ENCODE assay signal across 13 mouse cellular contexts in genomic region chr1:119074910-119075309, GRCm38 (mm10). TPM values are rescaled to one million over a fixed set of nuclear protein-coding genes. Genes with fewer than 3 reads are reported as not detected.
DNase-seq lines count a peak whose midpoint lies in the region; ATAC-seq and TF ChIP-seq lines count a peak whose summit lies in the region.
"Had no signal": no experiment of that assay in that cellular context is flagged by ENCODE, and none has a peak within 500 bp of the region (broad histone marks: within the 10 kb centered on the region; RNA-seq: fewer than 3 reads in every experiment).

No protein-coding gene starts in this region.

- no peak overlapping the region for H3K4me3 ChIP-seq in left cerebral cortex, adult 2 months
- no peak overlapping the region for H3K4me3 ChIP-seq in stomach, postnatal 0 days (ENCODE audit: low read depth, low read length)
- H3K4me3 ChIP-seq in hindbrain, embryonic 14.5 days (replicated peaks; ENCODE audit: low read length), result no peak overlapping the region
- H3K4me3 ChIP-seq: embryonic facial prominence, embryonic 12.5 days; hindbrain, embryonic 13.5 days; megakaryocyte, embryonic 14.5 days; myocyte had no signal

- H3K4me2 ChIP-seq in stomach, postnatal 0 days (replicated peaks; ENCODE audit: low read depth), result no peak overlapping the region
- H3K4me2 ChIP-seq in hindbrain, embryonic 14.5 days (replicated peaks), result no peak overlapping the region
- H3K4me2 ChIP-seq: embryonic facial prominence, embryonic 12.5 days; hindbrain, embryonic 13.5 days had no signal

- peak; percentile 47 for ATAC-seq in stomach, postnatal 0 days (ENCODE audit: low FRiP score, low TSS enrichment)
- ATAC-seq in hindbrain, embryonic 14.5 days (ENCODE audit: low FRiP score), result no peak

- peak; percentile 12 for TF ChIP-seq CTCF in left cerebral cortex, adult 2 months (IDR thresholded peaks at IDR 0.05)
- TF ChIP-seq CTCF in stomach, postnatal 0 days (IDR thresholded peaks at IDR 0.05; ENCODE audit: low read depth), result peak; percentile 60

- 59% methylated on average over 6 of the region's 6 CpGs for WGBS in stomach, postnatal 0 days
- 67% methylated on average over 6 of the region's 6 CpGs for WGBS in hindbrain, embryonic 14.5 days

- no peaks in the 10 kb centered on the region for H3K4me1 ChIP-seq in stomach, postnatal 0 days (replicated peaks; ENCODE audit: control insufficient read depth, insufficient read depth)
- no peaks in the 10 kb centered on the region for H3K4me1 ChIP-seq in hindbrain, embryonic 14.5 days (replicated peaks; ENCODE audit: control insufficient read depth, insufficient read depth, low read length)
- H3K4me1 ChIP-seq: embryonic facial prominence, embryonic 12.5 days; hindbrain, embryonic 13.5 days; megakaryocyte, embryonic 14.5 days had no signal

- no peaks in the 10 kb centered on the region for H3K9me3 ChIP-seq in stomach, postnatal 0 days (ENCODE audit: control insufficient read depth, low read length)
- no peaks in the 10 kb centered on the region for H3K9me3 ChIP-seq in hindbrain, embryonic 14.5 days (ENCODE audit: control insufficient read depth, low read length)
- H3K9me3 ChIP-seq: embryonic facial prominence, embryonic 12.5 days; hindbrain, embryonic 13.5 days; megakaryocyte, embryonic 14.5 days had no signal

- TF ChIP-seq EP300 in stomach, postnatal 0 days (optimal IDR thresholded peaks at IDR 0.05), result no peak

- H3K36me3 ChIP-seq in stomach, postnatal 0 days (ENCODE audit: control insufficient read depth, insufficient read depth, low read length), result no peaks in the 10 kb centered on the region
- H3K36me3 ChIP-seq in hindbrain, embryonic 14.5 days (replicated peaks; ENCODE audit: control insufficient read depth, insufficient read depth), result no peaks in the 10 kb centered on the region
- H3K36me3 ChIP-seq: embryonic facial prominence, embryonic 12.5 days; hindbrain, embryonic 13.5 days had no signal

- no peak for DNase-seq in left cerebral cortex, adult 2 months (ENCODE audit: extremely low spot score in 1 of 2, low spot score in 2 of 2)
- no peak for DNase-seq in left cerebral cortex, postnatal 4 days
- DNase-seq in thymus, postnatal 14 days, result peak; percentile 19
- DNase-seq in thymus, postnatal 36 days, result no peak
- peak; percentile 97 for DNase-seq in R1 (ENCODE audit: low read depth, low spot score)
- no peak for DNase-seq in stomach, postnatal 0 days (ENCODE audit: low spot score)
- DNase-seq in hindbrain, embryonic 14.5 days (ENCODE audit: low spot score), result no peak
- DNase-seq: cerebellum, adult 8-10 months had no signal

- H3K27me3 ChIP-seq in stomach, postnatal 0 days (ENCODE audit: control insufficient read depth, insufficient read depth, low read length), result no peaks in the 10 kb centered on the region
- H3K27me3 ChIP-seq in hindbrain, embryonic 14.5 days (ENCODE audit: control insufficient read depth, insufficient read depth, low read length), result peaks cover 8% of the 10 kb centered on the region; the same call in 1 of the 2 replicates

- no peak overlapping the region for H3K27ac ChIP-seq in left cerebral cortex, adult 2 months
- H3K27ac ChIP-seq in stomach, postnatal 0 days (replicated peaks), result no peak overlapping the region
- H3K27ac ChIP-seq in hindbrain, embryonic 14.5 days, result no peak overlapping the region
- H3K27ac ChIP-seq: embryonic facial prominence, embryonic 12.5 days; hindbrain, embryonic 13.5 days had no signal

- H3K9ac ChIP-seq in stomach, postnatal 0 days (ENCODE audit: low read length), result no peak overlapping the region
- H3K9ac ChIP-seq in hindbrain, embryonic 14.5 days, result no peak overlapping the region
- H3K9ac ChIP-seq: embryonic facial prominence, embryonic 12.5 days; hindbrain, embryonic 13.5 days had no signal

- intact Hi-C loops in left cerebral cortex, adult 2 months (cut with DNase I), result no loop called here
- intact Hi-C loops in left cerebral cortex, postnatal 4 days (cut with DNase I), result no loop called here

RNA-seq across cellular contexts. Expression of gene Gli2, which starts 21.5 kb away (rescaled TPM):
- 1 to 10 TPM; 3.4 TPM for total RNA-seq in left cerebral cortex, adult 2 months (2021)
- total RNA-seq in left cerebral cortex, postnatal 4 days (2021), result 1 to 10 TPM; 2.9 to 3.3 TPM
- polyA plus RNA-seq in stomach, postnatal 0 days (2015; fragmentation: Nextera tagmentation; extraction: Ambion mirVana), result 1.8 and 2.0 TPM in 2 replicates
- polyA plus RNA-seq in hindbrain, embryonic 14.5 days (2014; fragmentation: Nextera tagmentation; extraction: Ambion mirVana), result 1.8 and 2.0 TPM in 2 replicates
- total RNA-seq: granulocyte monocyte progenitor cell, adult 5-6 weeks had no signal

Comparison
In these comparisons a context has a peak if more than half of its experiments do, and no peak if none do; other contexts are left out.
1. DNase-seq: peak in thymus, postnatal 14 days (single experiment) and R1 (single experiment); none in left cerebral cortex, adult 2 months (0 of 2), left cerebral cortex, postnatal 4 days (single experiment), thymus, postnatal 36 days (0 of 2), stomach, postnatal 0 days (single experiment) and hindbrain, embryonic 14.5 days (single experiment).